Mouse (Mus musculus): Measurements from ENCODE around the gene Kdm6b. TPM values are rescaled to one million over a fixed set of nuclear protein-coding genes. Genes with fewer than 3 reads are reported as not detected.

The Kdm6b gene
- polyA plus RNA-seq, 1 experiment, result 33.4 TPM

- H3K4me3 ChIP-seq (ENCODE audit: insufficient read depth, low read length), result no peak overlapping the region
- TF ChIP-seq POLR2A (IDR thresholded peaks at IDR 0.05; ENCODE audit: low read depth, low read length), result no peak
- no peak for TF ChIP-seq CTCF (IDR thresholded peaks at IDR 0.05; ENCODE audit: borderline replicate concordance, insufficient read depth, low read length)
- H3K27ac ChIP-seq (ENCODE audit: insufficient read depth, low read length), result no peak overlapping the region
- no peaks in the 10 kb centered on the region for H3K4me1 ChIP-seq (ENCODE audit: control insufficient read depth, insufficient read depth, low read length)
Measured at GRCm38 (mm10) chr11:69356544-69356943, 56.9 kb downstream of the Kdm6b start.

Other genes starting within 250 kb of the Kdm6b start
- gene Alox8, start 215.8 kb downstream of the Kdm6b start, polyA plus RNA-seq (2011; ENCODE audit: insufficient read length, low read depth, missing spikeins), result not detected in 2 replicates
- 0.12 TPM in 1 of 2 replicates, not detected in the other for gene Gucy2e, start 176.6 kb downstream of the Kdm6b start, polyA plus RNA-seq (2011; ENCODE audit: insufficient read length, low read depth, missing spikeins)
- gene Cntrob, start 89.9 kb downstream of the Kdm6b start, polyA plus RNA-seq (2011; ENCODE audit: insufficient read length, low read depth, missing spikeins), result 13.5 and 17.6 TPM in 2 replicates
- 92.9 and 121 TPM in 2 replicates for gene Trappc1, start 89.7 kb downstream of the Kdm6b start, polyA plus RNA-seq (2011; ENCODE audit: insufficient read length, low read depth, missing spikeins)
- 2.1 and 2.9 TPM in 2 replicates for gene Kcnab3, start 87.4 kb downstream of the Kdm6b start, polyA plus RNA-seq (2011; ENCODE audit: insufficient read length, low read depth, missing spikeins)
- 1.7 and 4.4 TPM in 2 replicates for gene Rnf227, start 73.2 kb downstream of the Kdm6b start, polyA plus RNA-seq (2011; ENCODE audit: insufficient read length, low read depth, missing spikeins)
- 175 and 199 TPM in 2 replicates for gene Chd3, start 44.3 kb downstream of the Kdm6b start, polyA plus RNA-seq (2011; ENCODE audit: insufficient read length, low read depth, missing spikeins)
- 75.6 and 81.1 TPM in 2 replicates for gene Naa38, start 18.2 kb downstream of the Kdm6b start, polyA plus RNA-seq (2011; ENCODE audit: insufficient read length, low read depth, missing spikeins)
- gene Cyb5d1, start 18.0 kb downstream of the Kdm6b start, polyA plus RNA-seq (2011; ENCODE audit: insufficient read length, low read depth, missing spikeins), result 51.0 and 51.7 TPM in 2 replicates
- gene Tmem88, start 15.4 kb downstream of the Kdm6b start, polyA plus RNA-seq (2011; ENCODE audit: insufficient read length, low read depth, missing spikeins), result 9.1 and 10.3 TPM in 2 replicates
- 0.21 TPM in 1 of 2 replicates, not detected in the other for gene Dnah2, start 135.4 kb upstream of the Kdm6b start, polyA plus RNA-seq (2011; ENCODE audit: insufficient read length, low read depth, missing spikeins)
- gene Efnb3, start 146.5 kb upstream of the Kdm6b start, polyA plus RNA-seq (2011; ENCODE audit: insufficient read length, low read depth, missing spikeins), result 0.45 and 2.6 TPM in 2 replicates
- gene Wrap53, start 166.6 kb upstream of the Kdm6b start, polyA plus RNA-seq (2011; ENCODE audit: insufficient read length, low read depth, missing spikeins), result 7.9 and 10.2 TPM in 2 replicates
- 159 and 160 TPM in 2 replicates for gene Trp53, start 166.7 kb upstream of the Kdm6b start, polyA plus RNA-seq (2011; ENCODE audit: insufficient read length, low read depth, missing spikeins)
- 0.58 and 2.7 TPM in 2 replicates for gene Atp1b2, start 192.3 kb upstream of the Kdm6b start, polyA plus RNA-seq (2011; ENCODE audit: insufficient read length, low read depth, missing spikeins)
- gene Shbg, start 204.2 kb upstream of the Kdm6b start, polyA plus RNA-seq (2011; ENCODE audit: insufficient read length, low read depth, missing spikeins), result not detected in 2 replicates
- 11.7 and 13.6 TPM in 2 replicates for gene Sat2, start 208.3 kb upstream of the Kdm6b start, polyA plus RNA-seq (2011; ENCODE audit: insufficient read length, low read depth, missing spikeins)
- 63.5 and 71.7 TPM in 2 replicates for gene Fxr2, start 219.3 kb upstream of the Kdm6b start, polyA plus RNA-seq (2011; ENCODE audit: insufficient read length, low read depth, missing spikeins)
- gene Sox15, start 241.6 kb upstream of the Kdm6b start, polyA plus RNA-seq (2011; ENCODE audit: insufficient read length, low read depth, missing spikeins), result not detected in 2 replicates
- 45.2 and 47.8 TPM in 2 replicates for gene Mpdu1, start 249.0 kb upstream of the Kdm6b start, polyA plus RNA-seq (2011; ENCODE audit: insufficient read length, low read depth, missing spikeins)